Mouse (Mus musculus) testis, adult 2 months (tissue): ENCODE measurements at regions not wholly inside any gene's neighbourhood (a gene's known extent, or its start where the extent isn't known, plus 50 kb on each side); places are given as distances from the start of the nearest gene placed in this dataset.

Experiments used
- H3K27ac ChIP-seq: fragments of 200-500 bp; 2 replicates; pipeline ENCODE4 v1.5.1; 2012; ENCODE audit warnings: low read depth, low read length; ENCODE audit not compliant: control insufficient read depth, insufficient read depth
- H3K27me3 ChIP-seq: fragments of 200-500 bp; 2 replicates; pipeline ENCODE4 v1.6.1; 2012; ENCODE audit warnings: mild to moderate bottlenecking, low read length, moderate library complexity; ENCODE audit not compliant: control insufficient read depth, insufficient read depth
- H3K36me3 ChIP-seq: fragments of 200-500 bp; 2 replicates; pipeline ENCODE4 v1.6.1; 2012; ENCODE audit warnings: mild to moderate bottlenecking, low read length; ENCODE audit not compliant: control insufficient read depth, insufficient read depth
- H3K4me1 ChIP-seq: fragments of 200-500 bp; 2 replicates; pipeline ENCODE4 v1.6.1; 2012; ENCODE audit warnings: low read length; ENCODE audit not compliant: control insufficient read depth, insufficient read depth
- H3K4me3 ChIP-seq: fragments of 200-500 bp; 2 replicates; pipeline ENCODE4 v1.5.1; 2012; ENCODE audit warnings: low read depth, mild to moderate bottlenecking, low read length, moderate library complexity, mixed read lengths; ENCODE audit not compliant: control insufficient read depth
- CTCF ChIP-seq: fragments of 200-500 bp; IDR thresholded peaks from 2 replicates; pipeline ENCODE4 v1.5.1; 2012; ENCODE audit warnings: low read depth, mild to moderate bottlenecking, inconsistent platforms, low read length, moderate library complexity; ENCODE audit not compliant: control insufficient read depth, insufficient read depth, insufficient replicate concordance
- POLR2A ChIP-seq: fragments of 200-500 bp; IDR thresholded peaks from 2 replicates; pipeline ENCODE4 v1.6.1; 2012; ENCODE audit warnings: low read depth, mild to moderate bottlenecking, inconsistent platforms, low read length, moderate library complexity; ENCODE audit not compliant: control insufficient read depth

GRCm38 (mm10) chr5:35170369-35171130 is 65.0 kb upstream of the Lrpap1 start:
- H3K27me3 ChIP-seq = no peaks in the 10 kb centered on the region
- no peak overlapping the region for H3K27ac ChIP-seq
- TF ChIP-seq CTCF = no peak
- no peak for TF ChIP-seq POLR2A
- no peaks in the 10 kb centered on the region for H3K4me1 ChIP-seq
- no peak overlapping the region for H3K4me3 ChIP-seq
- no peaks in the 10 kb centered on the region for H3K36me3 ChIP-seq

- TF ChIP-seq POLR2A = no peak
- no peak for TF ChIP-seq CTCF
- no peaks in the 10 kb centered on the region for H3K27me3 ChIP-seq
- no peak overlapping the region for H3K27ac ChIP-seq
- H3K4me3 ChIP-seq = no peak overlapping the region
- H3K36me3 ChIP-seq = no peaks in the 10 kb centered on the region
- no peaks in the 10 kb centered on the region for H3K4me1 ChIP-seq
Observed at GRCm38 (mm10) chr5:35169614-35170293, 64.2 kb upstream of the Lrpap1 start.

GRCm38 (mm10) chr5:35168853-35169252 is 63.3 kb upstream of the Lrpap1 start:
- H3K27ac ChIP-seq = no peak overlapping the region
- H3K36me3 ChIP-seq = no peaks in the 10 kb centered on the region
- no peak overlapping the region for H3K4me3 ChIP-seq
- H3K27me3 ChIP-seq = no peaks in the 10 kb centered on the region
- H3K4me1 ChIP-seq = no peaks in the 10 kb centered on the region
- TF ChIP-seq POLR2A = no peak
- TF ChIP-seq CTCF = no peak

GRCm38 (mm10) chr5:35168369-35168768 is 62.8 kb upstream of the Lrpap1 start:
- no peaks in the 10 kb centered on the region for H3K27me3 ChIP-seq
- no peaks in the 10 kb centered on the region for H3K4me1 ChIP-seq
- no peaks in the 10 kb centered on the region for H3K36me3 ChIP-seq
- H3K27ac ChIP-seq = no peak overlapping the region
- TF ChIP-seq POLR2A (no peak), CTCF (no peak)
- no peak overlapping the region for H3K4me3 ChIP-seq

GRCm38 (mm10) chr5:35165993-35166392 is 60.4 kb upstream of the Lrpap1 start:
- Histone ChIP-seq H3K36me3 (no peaks in the 10 kb centered on the region), H3K27ac (no peak overlapping the region), H3K4me3 (no peak overlapping the region), H3K4me1 (no peaks in the 10 kb centered on the region), H3K27me3 (no peaks in the 10 kb centered on the region)
- TF ChIP-seq CTCF = no peak
- TF ChIP-seq POLR2A = no peak

- Histone ChIP-seq H3K27ac (no peak overlapping the region), H3K4me1 (no peaks in the 10 kb centered on the region), H3K36me3 (no peaks in the 10 kb centered on the region), H3K4me3 (no peak overlapping the region), H3K27me3 (no peaks in the 10 kb centered on the region)
- TF ChIP-seq CTCF = no peak
- no peak for TF ChIP-seq POLR2A
Observed at GRCm38 (mm10) chr5:35165459-35165858, 59.9 kb upstream of the Lrpap1 start.

- no peak overlapping the region for H3K4me3 ChIP-seq
- TF ChIP-seq CTCF = no peak
- TF ChIP-seq POLR2A = no peak
- no peaks in the 10 kb centered on the region for H3K36me3 ChIP-seq
- no peaks in the 10 kb centered on the region for H3K27me3 ChIP-seq
- H3K4me1 ChIP-seq = no peaks in the 10 kb centered on the region
- H3K27ac ChIP-seq = no peak overlapping the region
Observed at GRCm38 (mm10) chr5:35162607-35163006, 57.0 kb upstream of the Lrpap1 start.
